Mouse (Mus musculus): Measurements from ENCODE around the gene Klf13. TPM values are rescaled to one million over a fixed set of nuclear protein-coding genes. Genes with fewer than 3 reads are reported as not detected.

The Klf13 gene
- total RNA-seq (2014; fragmentation: Nextera tagmentation) (36.6 and 56.3 TPM in 2 replicates), total RNA-seq (2017) (14.7 and 17.3 TPM in 2 replicates)

DNA sequence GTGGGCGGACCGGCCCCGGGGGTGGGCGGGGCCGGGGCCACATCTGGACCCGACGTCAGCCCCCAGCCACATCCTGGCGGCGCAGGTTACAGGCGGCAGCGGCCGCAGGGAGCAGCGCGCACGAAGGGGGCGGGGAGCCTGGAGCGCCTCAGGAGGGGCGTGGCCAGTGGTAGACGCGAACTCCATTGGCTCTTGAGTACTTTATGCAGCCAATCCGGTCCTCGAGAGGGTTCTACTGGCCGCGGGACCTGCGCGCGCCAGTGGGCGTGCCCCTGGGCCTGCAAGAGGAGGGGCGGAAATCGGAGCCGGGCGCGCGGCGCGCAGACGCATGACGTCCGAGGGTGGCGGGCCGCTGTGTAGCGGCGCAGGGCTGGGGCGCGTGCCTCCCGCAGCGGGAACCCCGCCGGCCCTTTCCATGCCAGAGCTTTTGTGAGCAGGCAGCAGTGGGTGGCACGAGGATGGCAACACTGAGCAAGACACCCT lies at the start of gene Klf13:
Gene Klf13 (minus strand): TSS at position 2 of the 483 bp plus-strand sequence.
- peak; percentile 72 for ATAC-seq (replicated peaks; ENCODE audit: low FRiP score, low TSS enrichment, poor library complexity, severe bottlenecking)

DNA sequence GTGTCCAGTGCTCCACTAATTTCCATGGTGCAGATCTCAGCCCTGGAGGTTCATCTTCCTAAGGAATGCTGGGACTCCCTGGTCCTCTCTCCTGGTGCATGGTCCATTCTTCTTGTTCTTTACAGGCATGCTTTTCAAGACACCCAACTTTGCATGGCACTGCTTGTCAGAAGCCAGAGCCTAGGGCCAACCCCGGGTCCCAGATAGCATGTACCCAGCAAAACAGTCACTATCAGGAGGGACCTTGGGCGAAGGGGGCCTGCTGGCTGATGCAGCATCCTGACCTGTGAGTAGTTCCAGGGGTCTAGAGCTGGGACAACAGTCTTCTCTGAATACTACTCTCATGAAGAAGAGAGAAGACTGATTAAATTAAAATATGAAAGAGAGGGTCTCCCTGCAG lies 49.7 kb upstream of the Klf13 start:
- ATAC-seq (replicated peaks; ENCODE audit: low FRiP score, low TSS enrichment, poor library complexity, severe bottlenecking): no peak

DNA sequence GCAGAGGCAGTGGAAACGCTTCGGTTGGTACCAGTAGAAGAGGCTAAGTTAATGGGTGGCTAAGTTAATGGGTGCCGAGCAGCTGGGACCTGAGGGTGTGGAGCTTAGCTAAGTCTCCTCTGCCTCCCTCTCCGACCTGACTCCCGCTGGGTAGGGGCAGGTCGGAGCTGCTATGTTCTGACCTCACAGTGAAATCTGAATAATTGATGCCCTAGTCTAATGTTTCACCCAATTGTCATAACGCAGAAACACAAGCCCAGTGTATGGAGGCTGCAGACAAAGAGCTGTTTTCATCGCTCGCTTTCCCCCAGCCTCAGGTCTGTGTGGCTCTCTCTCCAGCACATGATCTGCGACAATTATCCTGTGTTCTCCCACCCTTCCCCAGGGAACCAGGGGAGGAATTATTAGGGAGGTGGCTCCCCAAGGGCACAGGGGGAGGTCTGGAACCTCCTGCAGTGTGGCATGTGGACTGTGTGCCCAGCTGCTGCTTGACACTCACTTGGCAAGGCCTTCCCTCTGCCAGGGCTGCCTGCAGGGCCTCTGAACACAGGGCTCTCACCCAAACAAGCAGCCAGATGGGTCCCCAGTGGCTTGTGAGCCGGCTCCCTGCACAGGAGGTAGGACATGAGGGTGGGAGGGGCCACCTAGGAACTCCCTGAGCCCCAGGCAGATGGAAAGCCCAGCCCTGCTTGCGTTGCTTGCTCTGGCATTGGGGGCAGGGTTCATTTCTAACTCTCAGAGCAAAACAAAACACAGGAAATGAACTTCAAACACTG lies 47.9 kb upstream of the Klf13 start:
- no peak for ATAC-seq (replicated peaks; ENCODE audit: low FRiP score, low TSS enrichment, poor library complexity, severe bottlenecking)

DNA sequence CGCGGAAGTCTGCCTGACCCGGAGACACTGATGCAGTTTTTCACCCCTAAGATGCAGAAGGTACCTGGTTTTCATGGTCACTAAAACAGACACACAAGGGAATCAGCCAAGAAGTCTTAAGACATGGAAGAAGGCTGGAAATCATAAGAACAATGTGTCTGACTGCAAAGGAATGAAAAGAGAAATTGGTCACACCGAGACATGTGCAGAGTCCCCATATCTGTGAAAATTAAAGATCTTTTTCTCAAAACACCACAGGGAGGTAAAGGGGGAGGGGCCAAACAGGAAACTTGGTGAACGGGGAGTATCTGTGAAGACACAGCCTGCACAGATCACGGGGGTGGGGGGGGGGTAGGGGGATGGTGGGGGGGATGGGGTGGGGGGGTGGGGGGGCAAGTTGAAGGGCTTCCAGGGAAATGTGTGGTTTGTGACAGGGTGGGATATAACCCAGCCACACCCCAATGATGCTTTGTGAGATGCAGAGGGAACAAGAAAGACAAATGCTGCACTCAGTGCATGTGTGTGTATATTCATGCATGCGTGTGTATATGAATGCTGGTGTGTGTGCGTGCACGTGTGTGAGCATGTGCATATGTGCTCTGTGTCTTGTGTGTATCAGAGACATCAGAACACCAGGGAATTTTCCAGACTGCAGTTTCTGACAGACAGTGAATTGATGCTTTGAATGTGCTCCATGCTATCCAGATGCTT lies 47.1 kb upstream of the Klf13 start:
- ATAC-seq (replicated peaks; ENCODE audit: low FRiP score, low TSS enrichment, poor library complexity, severe bottlenecking): no peak

DNA sequence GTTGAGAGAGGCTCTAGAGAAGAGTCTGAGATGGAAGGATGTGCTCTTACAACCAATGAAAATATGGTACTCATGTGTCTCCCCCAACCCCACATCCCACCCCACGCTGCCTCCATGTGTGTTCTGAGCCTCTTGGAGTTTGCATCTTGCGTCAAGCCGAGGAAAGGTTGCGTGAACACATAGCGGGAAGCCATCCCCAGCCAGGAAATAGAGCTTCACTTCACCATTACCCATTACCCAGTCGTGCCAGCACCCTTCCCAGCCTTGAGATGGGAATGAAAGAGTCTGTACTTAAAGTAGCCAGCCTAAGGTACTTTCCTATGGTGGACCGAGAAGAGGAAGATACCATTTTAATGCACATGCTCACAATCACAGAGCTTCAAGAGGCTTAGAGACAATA lies 46.6 kb upstream of the Klf13 start:
- ATAC-seq (replicated peaks; ENCODE audit: low FRiP score, low TSS enrichment, poor library complexity, severe bottlenecking): no peak

DNA sequence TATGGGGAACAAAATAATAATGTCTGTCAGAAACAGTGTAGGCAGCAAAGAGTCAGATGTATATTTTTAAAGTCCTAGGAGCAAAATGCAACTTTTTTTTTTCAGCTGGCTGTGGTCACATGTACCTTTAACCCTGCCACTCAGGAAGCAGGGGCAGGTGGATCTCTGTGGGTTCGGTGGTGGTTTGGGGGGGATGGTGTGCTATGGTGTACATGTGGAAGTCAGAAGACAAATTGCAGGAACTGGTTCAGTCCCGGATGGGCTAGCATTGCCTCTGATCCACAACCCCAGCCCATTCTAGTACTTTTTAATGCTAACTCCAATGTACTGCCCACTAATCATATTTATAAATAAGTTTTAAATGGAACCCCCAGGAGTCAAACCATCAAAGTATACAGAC lies 45.6 kb upstream of the Klf13 start:
- ATAC-seq (replicated peaks; ENCODE audit: low FRiP score, low TSS enrichment, poor library complexity, severe bottlenecking): no peak

DNA sequence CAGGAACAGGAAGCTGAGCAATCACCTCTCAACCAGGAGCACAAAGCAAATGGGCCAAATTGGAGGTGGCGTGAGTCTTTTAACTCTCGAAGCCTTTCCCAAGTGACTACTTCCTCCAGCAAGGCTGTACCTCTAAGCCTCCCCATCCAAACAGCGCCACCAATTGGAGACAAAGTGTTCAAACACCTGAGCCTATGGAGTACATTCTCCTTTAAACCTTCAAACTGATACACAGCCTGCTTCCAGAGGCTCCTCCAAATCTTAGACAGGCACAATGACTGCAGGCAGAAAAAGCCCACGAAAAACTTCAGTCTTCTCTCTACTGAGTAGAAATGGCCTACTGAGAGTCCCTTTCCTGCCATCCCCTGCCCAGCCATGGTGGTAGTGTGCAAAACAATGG lies 38.9 kb upstream of the Klf13 start:
- no peak for ATAC-seq (replicated peaks; ENCODE audit: low FRiP score, low TSS enrichment, poor library complexity, severe bottlenecking)

DNA sequence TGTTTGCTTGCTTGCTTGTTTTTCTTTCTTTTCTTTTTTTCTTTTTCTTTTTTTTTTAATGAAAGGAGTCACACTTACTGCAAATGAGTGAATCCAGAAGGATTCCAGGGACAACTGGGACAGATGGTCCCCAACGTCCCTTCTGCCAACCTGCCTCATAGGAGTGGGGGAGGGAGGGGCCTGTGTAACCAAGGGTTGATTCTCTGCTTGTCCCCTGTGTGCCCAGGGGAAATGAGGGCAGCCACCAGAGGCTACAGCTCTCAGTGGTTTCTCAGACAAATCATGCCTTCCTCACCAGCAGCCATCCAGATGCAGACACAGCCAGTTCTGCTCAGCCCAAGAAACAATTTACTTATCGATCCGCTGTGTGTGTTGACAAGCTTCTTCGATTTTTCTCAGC lies 32.3 kb upstream of the Klf13 start:
- no peak for ATAC-seq (replicated peaks; ENCODE audit: low FRiP score, low TSS enrichment, poor library complexity, severe bottlenecking)

DNA sequence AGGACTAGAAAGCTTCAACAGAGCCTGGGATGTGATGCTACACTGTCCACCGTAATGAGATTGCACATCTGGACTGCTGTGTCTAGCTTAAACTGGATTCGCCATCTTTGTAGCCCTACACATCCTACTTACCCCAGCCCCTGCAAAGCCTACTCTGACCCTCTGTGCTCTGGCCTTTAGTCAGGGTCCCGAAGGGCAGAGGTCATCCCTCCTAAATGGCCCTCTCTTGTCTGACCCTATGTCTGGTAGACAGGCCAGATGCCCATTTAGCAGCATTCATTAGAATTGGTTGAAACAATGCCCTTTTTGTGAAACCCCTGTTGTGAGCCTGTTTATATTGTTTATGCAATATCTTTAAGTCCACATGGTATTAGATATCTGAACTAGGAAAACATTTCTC lies 31.2 kb upstream of the Klf13 start:
- ATAC-seq (replicated peaks; ENCODE audit: low FRiP score, low TSS enrichment, poor library complexity, severe bottlenecking): no peak

DNA sequence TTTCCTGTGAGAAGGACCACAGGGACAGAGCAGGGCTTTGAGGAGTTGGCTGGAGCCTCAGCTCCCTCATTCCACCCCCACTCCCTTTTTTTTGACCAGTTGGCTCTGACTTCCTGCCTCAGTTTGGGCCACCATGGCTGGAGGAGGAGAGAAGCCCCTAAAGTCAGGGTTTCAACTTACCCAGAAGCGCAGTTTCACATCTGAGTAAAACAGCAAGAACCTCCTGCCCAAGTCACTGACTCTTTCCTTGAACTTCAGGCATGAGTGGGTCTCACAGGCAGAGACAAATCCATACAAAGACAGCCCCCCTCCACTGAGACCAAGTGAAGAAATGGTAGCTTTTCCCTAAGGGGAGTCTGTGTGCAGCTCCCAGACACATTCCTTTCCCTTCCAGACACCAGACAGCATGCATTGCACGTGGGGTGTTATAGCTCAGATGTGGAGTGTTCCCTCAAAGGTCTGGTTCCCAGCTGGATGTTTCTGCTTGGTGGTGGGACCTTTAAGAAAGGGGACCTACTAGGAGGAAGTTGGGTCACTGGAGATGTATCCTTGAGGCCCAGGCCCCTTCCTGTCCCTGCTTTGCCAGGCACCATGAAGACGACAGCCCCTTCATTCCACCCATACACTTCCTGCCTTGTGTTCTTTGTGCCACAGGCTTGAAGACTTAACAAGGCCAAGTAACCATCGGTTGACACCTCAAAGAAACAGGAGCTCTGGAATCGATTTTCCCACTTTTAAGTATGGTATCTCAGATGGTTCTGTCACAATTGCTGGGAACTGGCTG lies 27.1 kb upstream of the Klf13 start:
- ATAC-seq (replicated peaks; ENCODE audit: low FRiP score, low TSS enrichment, poor library complexity, severe bottlenecking): no peak

DNA sequence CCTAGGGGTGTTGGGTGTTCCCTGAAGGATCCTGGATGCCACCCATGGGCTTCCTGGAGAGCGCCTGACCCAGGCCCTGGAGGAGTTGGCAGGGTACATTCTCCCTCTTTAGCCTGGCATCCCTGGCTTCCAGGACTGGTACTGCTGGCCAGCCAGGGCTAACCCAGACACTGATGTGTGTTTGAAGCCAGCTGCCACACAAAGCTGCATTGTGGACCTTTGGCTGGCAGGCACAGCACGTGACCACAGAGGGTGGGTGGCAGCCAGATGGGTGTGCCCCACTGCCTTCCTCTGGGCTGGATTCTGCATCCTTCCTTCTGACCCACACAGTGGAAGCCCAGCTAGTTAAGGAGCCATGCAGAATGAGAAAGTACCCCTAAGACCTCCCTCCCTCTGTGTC lies 26.4 kb upstream of the Klf13 start:
- peak; percentile 80 for ATAC-seq (replicated peaks; ENCODE audit: low FRiP score, low TSS enrichment, poor library complexity, severe bottlenecking)

DNA sequence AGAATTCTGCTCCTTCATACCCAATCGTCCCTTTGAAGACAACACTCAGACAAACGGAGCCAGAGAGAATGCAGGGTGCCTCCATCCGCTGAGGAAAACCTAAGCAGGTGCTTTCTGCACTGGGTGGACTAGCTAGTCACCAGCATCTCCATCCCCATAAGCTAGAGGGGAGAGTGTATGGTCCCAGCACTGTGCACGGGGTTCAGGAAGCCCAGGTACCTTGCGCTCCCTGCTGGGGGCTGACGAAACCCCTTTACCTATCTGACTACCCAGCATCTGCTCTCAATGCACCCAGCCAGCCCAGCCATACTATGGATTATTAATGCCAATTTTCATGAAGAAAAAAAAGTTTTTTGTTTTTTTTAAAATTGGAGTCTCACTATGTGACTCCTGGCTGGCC lies 25.4 kb upstream of the Klf13 start:
- no peak for ATAC-seq (replicated peaks; ENCODE audit: low FRiP score, low TSS enrichment, poor library complexity, severe bottlenecking)

DNA sequence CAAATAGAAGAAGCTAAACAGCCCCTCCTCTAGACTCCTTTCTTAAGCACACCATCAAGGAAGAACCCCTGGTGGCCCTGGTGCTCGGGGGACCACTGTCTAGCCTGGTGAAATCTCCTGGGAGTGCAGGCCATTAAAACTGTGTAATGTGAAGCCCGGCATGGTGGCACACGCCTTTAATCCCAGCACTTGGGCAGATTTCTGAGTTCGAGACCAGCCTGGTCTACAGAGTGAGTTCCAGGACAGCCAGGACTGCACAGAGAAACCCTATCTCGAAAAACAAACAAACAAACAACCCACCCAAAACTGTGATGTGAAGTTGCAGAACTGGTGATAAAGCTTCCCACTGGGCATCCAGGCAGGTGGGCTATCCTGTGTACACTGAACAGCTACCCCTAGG lies 24.9 kb upstream of the Klf13 start:
- ATAC-seq (replicated peaks; ENCODE audit: low FRiP score, low TSS enrichment, poor library complexity, severe bottlenecking): no peak

DNA sequence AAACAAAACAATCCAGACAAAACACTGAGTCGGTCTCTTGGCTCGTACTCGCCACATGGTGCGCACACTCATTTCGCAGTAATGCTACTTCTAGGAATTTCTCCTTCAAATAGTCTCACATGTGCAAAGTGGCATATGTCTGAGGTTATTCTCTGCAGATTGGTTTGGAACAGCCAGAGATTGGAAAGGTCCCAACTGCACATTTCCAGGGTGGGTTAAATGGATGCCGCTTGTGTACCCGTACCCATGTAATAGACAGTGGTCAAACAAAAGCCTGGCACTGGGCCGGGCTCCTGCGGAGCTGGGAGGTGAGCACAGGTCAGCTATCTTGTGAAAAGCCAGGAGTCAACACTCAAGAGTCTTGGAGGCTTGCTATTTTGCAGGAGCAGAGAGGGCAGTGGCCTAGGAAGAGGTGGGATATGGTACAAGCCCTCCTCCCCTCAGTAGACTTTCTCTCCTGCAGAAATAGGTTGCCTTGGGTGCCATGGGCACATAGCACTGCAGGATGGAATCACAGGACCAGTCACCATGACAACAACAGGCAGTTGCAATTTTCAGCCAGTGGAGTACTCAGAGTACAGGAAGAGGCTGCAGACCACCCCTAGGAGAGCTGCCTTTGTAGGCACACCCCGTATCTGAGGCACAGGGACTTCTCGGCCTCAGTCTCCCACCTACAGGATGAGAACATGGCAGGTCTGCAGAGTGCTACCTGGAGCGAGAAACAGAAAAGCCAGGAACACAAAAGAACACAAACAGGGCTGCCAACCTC lies 19.3 kb upstream of the Klf13 start:
- ATAC-seq (replicated peaks; ENCODE audit: low FRiP score, low TSS enrichment, poor library complexity, severe bottlenecking): no peak

DNA sequence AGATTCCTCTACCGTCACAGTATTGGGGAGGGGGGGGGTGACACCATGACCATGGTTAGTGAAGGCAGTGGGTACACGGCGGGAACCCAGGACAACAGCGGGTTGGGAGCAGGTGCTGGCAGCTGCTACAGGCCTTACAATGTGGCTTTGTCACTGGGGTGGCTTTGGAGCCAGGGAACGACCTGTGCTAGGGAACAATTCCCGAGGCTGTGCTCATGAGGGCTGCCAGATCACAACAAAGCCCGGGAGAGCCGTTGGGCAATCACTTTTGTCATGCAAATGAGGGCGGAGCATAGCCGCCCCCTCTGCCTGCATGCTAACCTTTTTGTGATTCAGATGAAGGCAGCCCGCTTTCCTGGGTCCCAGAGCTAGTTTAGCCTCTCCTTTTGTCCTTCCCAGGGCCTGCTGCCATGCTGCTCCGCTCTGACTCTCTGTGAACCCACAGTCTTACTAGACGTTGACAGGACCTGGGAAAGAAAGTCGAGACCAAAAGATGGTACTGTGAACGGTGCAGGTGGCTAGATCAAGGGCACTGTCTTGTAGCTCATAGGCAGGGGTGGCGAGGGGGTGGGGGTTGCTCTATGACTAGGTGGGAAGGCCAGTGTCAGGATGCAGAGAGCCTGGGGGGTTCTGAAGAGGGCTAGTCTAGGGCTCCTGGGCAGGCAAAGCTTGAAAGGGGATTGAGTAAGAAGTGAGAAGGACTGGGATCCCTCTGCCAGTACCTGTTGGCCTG lies 18.4 kb upstream of the Klf13 start:
- ATAC-seq (replicated peaks; ENCODE audit: low FRiP score, low TSS enrichment, poor library complexity, severe bottlenecking): no peak

DNA sequence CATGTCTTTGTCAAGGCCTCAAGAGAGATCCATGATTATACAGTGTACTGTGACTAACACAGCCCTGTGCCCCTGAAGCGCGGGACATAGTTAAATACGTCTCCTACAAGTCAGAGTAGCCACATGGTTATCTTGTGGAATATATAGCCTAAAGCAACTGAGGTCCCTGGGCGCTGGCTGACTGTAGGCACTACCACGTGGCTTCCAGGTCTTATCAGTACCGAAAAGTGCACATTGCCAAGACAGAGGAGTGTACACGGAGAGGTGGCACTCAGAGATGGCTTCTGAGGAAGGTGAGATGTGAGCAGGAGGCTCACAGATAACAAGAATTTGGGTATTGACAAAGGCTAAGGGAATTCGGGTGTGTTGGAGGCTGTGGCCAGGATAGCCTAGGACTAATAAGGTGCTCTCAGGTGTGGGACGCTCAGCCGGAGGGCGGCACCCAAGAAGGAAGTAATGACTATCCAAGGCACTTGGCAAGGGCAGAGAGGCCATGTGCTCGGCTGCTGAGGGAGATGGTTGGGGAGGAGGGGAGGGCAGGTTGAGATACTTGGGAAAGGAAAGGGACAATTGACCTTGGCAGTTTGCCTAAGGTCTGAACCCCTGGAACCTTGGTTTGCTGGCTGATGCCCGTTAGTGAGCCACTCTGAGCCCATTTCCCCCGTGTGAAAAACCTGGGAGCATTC lies 17.6 kb upstream of the Klf13 start:
- ATAC-seq (replicated peaks; ENCODE audit: low FRiP score, low TSS enrichment, poor library complexity, severe bottlenecking): peak; percentile 91

DNA sequence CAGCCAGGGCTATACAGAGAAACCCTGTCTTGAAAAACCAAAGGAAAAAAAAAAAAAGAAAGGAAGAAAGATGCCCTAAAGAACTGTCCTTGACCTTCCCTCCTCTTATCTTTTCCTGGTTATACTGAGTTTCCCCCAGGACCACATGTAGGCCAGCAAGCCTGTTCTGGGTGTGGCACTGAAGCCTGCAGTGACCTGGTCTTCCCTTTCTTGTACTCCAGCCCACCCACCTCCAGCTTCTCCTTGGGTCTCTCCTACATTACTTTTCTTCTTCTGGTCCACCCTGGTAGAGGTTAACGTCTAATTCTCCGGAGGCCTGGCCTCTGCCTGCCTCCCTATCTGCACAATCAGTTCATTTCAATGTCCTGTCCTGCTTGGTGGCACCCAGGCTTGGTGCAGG lies 16.7 kb upstream of the Klf13 start:
- no peak for ATAC-seq (replicated peaks; ENCODE audit: low FRiP score, low TSS enrichment, poor library complexity, severe bottlenecking)

Measured in megakaryocyte-erythroid progenitor cell, adult 5-6 weeks (primary cell).